Mouse (Mus musculus) cerebellum, adult (tissue): ENCODE measurements around the gene Tbc1d10c.
"Not testable (repeated sequence)": the region's sequence is repeated elsewhere in the genome, so short reads cannot be mapped to it uniquely, and the experiment has no call there.

Source experiments
- ATAC-seq: cut with Nextera tagmentation; 2 replicates; pipeline ENCODE4 v1.9.2; 2017; ENCODE audit warnings: mild to moderate bottlenecking, moderate library complexity, mixed read lengths; ENCODE audit not compliant: insufficient number of reproducible peaks, low FRiP score, low TSS enrichment

Gene Tbc1d10c

GRCm38 (mm10) chr19:4147022-4147405 is 44.1 kb downstream of the Tbc1d10c start:
- ATAC-seq: no peak

GRCm38 (mm10) chr19:4146366-4147021 is 44.6 kb downstream of the Tbc1d10c start:
- ATAC-seq: no peak

- no peak for ATAC-seq
These were observed 45.1 kb downstream of the Tbc1d10c start for GRCm38 (mm10) chr19:4145936-4146335.

GRCm38 (mm10) chr19:4144550-4145498 is 46.3 kb downstream of the Tbc1d10c start:
- no peak for ATAC-seq

- ATAC-seq: no peak
These were observed 47.3 kb downstream of the Tbc1d10c start, which contains the start of gene Cabp4 for GRCm38 (mm10) chr19:4143759-4144268. Cabp4 (minus strand) TSS chr19:4144033.

GRCm38 (mm10) chr19:4142416-4143173 is 48.5 kb downstream of the Tbc1d10c start:
- no peak for ATAC-seq

- ATAC-seq: no peak
These were observed 50.9 kb downstream of the Tbc1d10c start for GRCm38 (mm10) chr19:4140147-4140546.

GRCm38 (mm10) chr19:4139446-4139845 is 51.6 kb downstream of the Tbc1d10c start, which contains the start of gene Gpr152:
Gpr152 (plus strand) TSS chr19:4139787.
- no peak for ATAC-seq

- ATAC-seq: no peak
These were observed 53.2 kb downstream of the Tbc1d10c start for GRCm38 (mm10) chr19:4137913-4138312.

GRCm38 (mm10) chr19:4136463-4136862 is 54.6 kb downstream of the Tbc1d10c start:
- no peak for ATAC-seq

- 0 out of 2 replicates have a peak, but pooled peaks have one; percentile 56 for ATAC-seq
These were observed 55.1 kb downstream of the Tbc1d10c start for GRCm38 (mm10) chr19:4135963-4136345.

- ATAC-seq: not testable (repeated sequence)
These were observed 55.7 kb downstream of the Tbc1d10c start for GRCm38 (mm10) chr19:4135229-4135962.

- no peak for ATAC-seq
These were observed 56.7 kb downstream of the Tbc1d10c start for GRCm38 (mm10) chr19:4134354-4134753.
